Mouse (Mus musculus): Measurements from ENCODE around the gene Slc43a3. TPM values are rescaled to one million over a fixed set of nuclear protein-coding genes. Genes with fewer than 3 reads are reported as not detected.
A peak's percentile ranks its signal among the peaks of the same experiment; 100 is the strongest.

The Slc43a3 gene
- polyA plus RNA-seq, 1 experiment from 2014 or later: 48.5 TPM

GRCm38 (mm10) chr2:84952251-84952650 is 15.9 kb downstream of the Slc43a3 start:
- DNase-seq (no peak), ATAC-seq (no peak)
- Histone ChIP-seq H3K4me1 (ENCODE audit: insufficient read depth) (no peaks in the 10 kb centered on the region), H3K4me2 (ENCODE audit: low read depth, low read length) (no peak overlapping the region), H3K9ac (replicated peaks) (no peak overlapping the region), H3K36me3 (replicated peaks; ENCODE audit: insufficient read depth, low read length) (peaks cover 94% of the 10 kb centered on the region), H3K9me3 (ENCODE audit: low read length) (no peaks in the 10 kb centered on the region), H3K27me3 (ENCODE audit: insufficient read depth, low read length) (no peaks in the 10 kb centered on the region), H3K27ac (ENCODE audit: low read depth) (no peak overlapping the region), H3K4me3 (ENCODE audit: low read depth, low read length) (no peak overlapping the region)
- 93% methylated on average over 1 of the region's 1 CpGs for WGBS (ENCODE audit: insufficient replicate concordance)
- TF ChIP-seq CTCF (IDR thresholded peaks at IDR 0.05; ENCODE audit: low read depth) (no peak), EP300 (IDR thresholded peaks at IDR 0.05; ENCODE audit: low read depth) (no peak)

GRCm38 (mm10) chr2:84952693-84953092 is 16.3 kb downstream of the Slc43a3 start:
- WGBS (ENCODE audit: insufficient replicate concordance): 83% methylated on average over 4 of the region's 4 CpGs
- Histone ChIP-seq H3K4me1 (ENCODE audit: insufficient read depth) (no peaks in the 10 kb centered on the region), H3K9ac (replicated peaks) (no peak overlapping the region), H3K36me3 (replicated peaks; ENCODE audit: insufficient read depth, low read length) (peaks cover 94% of the 10 kb centered on the region), H3K27me3 (ENCODE audit: insufficient read depth, low read length) (no peaks in the 10 kb centered on the region), H3K9me3 (ENCODE audit: low read length) (no peaks in the 10 kb centered on the region), H3K4me3 (ENCODE audit: low read depth, low read length) (no peak overlapping the region), H3K4me2 (ENCODE audit: low read depth, low read length) (no peak overlapping the region), H3K27ac (ENCODE audit: low read depth) (no peak overlapping the region)
- TF ChIP-seq EP300 (IDR thresholded peaks at IDR 0.05; ENCODE audit: low read depth) (no peak), CTCF (IDR thresholded peaks at IDR 0.05; ENCODE audit: low read depth) (no peak)
- DNase-seq (no peak), ATAC-seq (no peak)

DNA sequence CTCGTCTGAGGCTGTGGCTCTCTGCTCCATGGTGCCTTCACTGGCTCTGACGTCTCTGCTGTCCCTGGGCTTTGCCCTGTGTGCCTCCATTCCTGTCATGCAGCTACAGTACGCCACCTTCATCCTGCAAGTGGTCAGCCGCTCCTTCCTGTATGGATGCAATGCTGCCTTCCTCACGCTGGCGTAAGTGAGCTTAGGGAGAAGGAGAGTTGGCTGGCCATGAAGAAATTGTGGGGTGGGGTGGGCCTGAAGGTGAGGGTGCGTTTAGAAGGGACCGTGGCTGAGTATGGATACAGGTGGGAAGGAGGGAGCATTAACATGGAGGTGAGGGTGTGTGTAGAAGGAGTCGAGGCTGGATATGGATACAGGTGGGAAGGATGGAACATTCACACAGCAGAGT is 19.1 kb downstream of the Slc43a3 start:
- no peaks in the 10 kb centered on the region for H3K4me1 ChIP-seq (ENCODE audit: insufficient read depth)
- 84% methylated on average over 9 of the region's 9 CpGs for WGBS (ENCODE audit: insufficient replicate concordance)
- ATAC-seq (no peak), DNase-seq (peak; percentile 12)
- H3K27ac ChIP-seq (ENCODE audit: low read depth): no peak overlapping the region
- H3K9ac ChIP-seq (replicated peaks): no peak overlapping the region
- no peak overlapping the region for H3K4me3 ChIP-seq (ENCODE audit: low read depth, low read length)
- H3K27me3 ChIP-seq (ENCODE audit: insufficient read depth, low read length): no peaks in the 10 kb centered on the region
- no peak for TF ChIP-seq CTCF (IDR thresholded peaks at IDR 0.05; ENCODE audit: low read depth)
- no peak for TF ChIP-seq EP300 (IDR thresholded peaks at IDR 0.05; ENCODE audit: low read depth)
- peaks cover 87% of the 10 kb centered on the region for H3K36me3 ChIP-seq (replicated peaks; ENCODE audit: insufficient read depth, low read length)
- no peak overlapping the region for H3K4me2 ChIP-seq (ENCODE audit: low read depth, low read length)
- H3K9me3 ChIP-seq (ENCODE audit: low read length): no peaks in the 10 kb centered on the region

DNA sequence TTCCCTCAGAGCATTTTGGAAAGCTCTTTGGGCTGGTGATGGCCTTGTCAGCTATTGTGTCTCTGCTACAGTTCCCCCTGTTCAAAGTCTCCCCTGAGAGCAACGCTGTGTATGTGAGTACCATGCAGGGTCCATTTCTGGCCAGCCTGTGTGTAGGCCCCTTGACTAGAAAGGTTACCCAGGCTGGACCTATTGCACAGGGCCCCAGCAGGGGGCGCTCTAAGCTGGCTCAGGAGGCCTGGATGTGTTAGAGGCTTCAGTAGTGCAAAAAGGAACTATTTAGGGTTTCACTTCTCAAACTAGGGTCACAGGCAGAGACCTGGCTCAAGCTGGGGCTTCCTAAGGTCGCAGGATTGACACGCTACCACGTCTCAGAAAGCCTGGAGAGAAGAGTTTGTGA is 19.9 kb downstream of the Slc43a3 start:
- DNase-seq: peak; percentile 81
- Histone ChIP-seq H3K9ac (replicated peaks) (no peak overlapping the region), H3K27me3 (ENCODE audit: insufficient read depth, low read length) (no peaks in the 10 kb centered on the region), H3K4me1 (ENCODE audit: insufficient read depth) (peaks cover 6% of the 10 kb centered on the region; the same call in 1 of the 2 replicates), H3K27ac (ENCODE audit: low read depth) (no peak overlapping the region), H3K36me3 (replicated peaks; ENCODE audit: insufficient read depth, low read length) (peaks cover 78% of the 10 kb centered on the region), H3K9me3 (ENCODE audit: low read length) (no peaks in the 10 kb centered on the region), H3K4me3 (ENCODE audit: low read depth, low read length) (no peak overlapping the region), H3K4me2 (ENCODE audit: low read depth, low read length) (no peak overlapping the region)
- 54% methylated on average over 5 of the region's 5 CpGs for whole genome bisulfite sequencing (ENCODE audit: insufficient replicate concordance)
- peak; percentile 64 for ATAC-seq
- TF ChIP-seq EP300 (IDR thresholded peaks at IDR 0.05; ENCODE audit: low read depth) (no peak), CTCF (IDR thresholded peaks at IDR 0.05; ENCODE audit: low read depth) (peak; percentile 98)

- WGBS (ENCODE audit: insufficient replicate concordance): 81% methylated on average over 11 of the region's 11 CpGs
- no peaks in the 10 kb centered on the region for H3K27me3 ChIP-seq (ENCODE audit: insufficient read depth, low read length)
- H3K27ac ChIP-seq (ENCODE audit: low read depth): no peak overlapping the region
- H3K4me1 ChIP-seq (ENCODE audit: insufficient read depth): peaks cover 25% of the 10 kb centered on the region
- H3K36me3 ChIP-seq (replicated peaks; ENCODE audit: insufficient read depth, low read length): peaks cover 56% of the 10 kb centered on the region
- DNase-seq (peak; percentile 12), ATAC-seq (no peak)
- no peak overlapping the region for H3K4me2 ChIP-seq (ENCODE audit: low read depth, low read length)
- TF ChIP-seq CTCF (IDR thresholded peaks at IDR 0.05; ENCODE audit: low read depth): no peak
- no peak for TF ChIP-seq EP300 (IDR thresholded peaks at IDR 0.05; ENCODE audit: low read depth)
- no peak overlapping the region for H3K9ac ChIP-seq (replicated peaks)
- no peaks in the 10 kb centered on the region for H3K9me3 ChIP-seq (ENCODE audit: low read length)
- no peak overlapping the region for H3K4me3 ChIP-seq (ENCODE audit: low read depth, low read length)
These were observed 22.3 kb downstream of the Slc43a3 start for GRCm38 (mm10) chr2:84958588-84959264.

DNA sequence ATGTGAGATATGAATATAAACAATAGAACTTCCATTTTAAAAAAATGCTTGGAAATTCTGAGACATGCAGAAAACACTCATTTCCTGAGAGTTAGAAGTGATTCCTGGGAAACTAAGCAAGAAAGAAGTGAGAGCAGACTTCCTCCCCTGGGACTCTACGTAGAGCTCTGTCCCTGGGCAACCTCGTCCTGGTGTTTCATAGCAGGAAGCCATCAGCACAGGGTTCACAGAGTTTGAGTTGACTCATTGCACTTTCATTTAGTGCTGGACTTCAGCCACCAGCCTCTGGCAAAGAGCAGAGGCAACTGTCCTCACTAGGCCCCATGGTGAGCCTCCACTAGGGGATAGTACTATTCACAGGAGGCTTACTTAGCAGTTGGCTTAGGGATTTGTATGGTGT is 24.9 kb downstream of the Slc43a3 start:
- Histone ChIP-seq H3K9ac (replicated peaks) (no peak overlapping the region), H3K4me2 (ENCODE audit: low read depth, low read length) (no peak overlapping the region), H3K36me3 (replicated peaks; ENCODE audit: insufficient read depth, low read length) (peaks cover 33% of the 10 kb centered on the region), H3K4me3 (ENCODE audit: low read depth, low read length) (no peak overlapping the region), H3K9me3 (ENCODE audit: low read length) (no peaks in the 10 kb centered on the region), H3K27ac (ENCODE audit: low read depth) (peak overlapping the region; percentile 75), H3K27me3 (ENCODE audit: insufficient read depth, low read length) (no peaks in the 10 kb centered on the region), H3K4me1 (ENCODE audit: insufficient read depth) (peaks cover 26% of the 10 kb centered on the region)
- DNase-seq: peak; percentile 60
- peak; percentile 85 for ATAC-seq
- WGBS (ENCODE audit: insufficient replicate concordance): 45% methylated on average over 2 of the region's 2 CpGs
- TF ChIP-seq CTCF (IDR thresholded peaks at IDR 0.05; ENCODE audit: low read depth) (peak; percentile 36; the same call in 1 of the 2 replicates), EP300 (IDR thresholded peaks at IDR 0.05; ENCODE audit: low read depth) (0 out of 2 replicates have a peak, but pooled peaks have one; percentile 26)

All from liver, postnatal 0 days (tissue).